Mouse (Mus musculus) forebrain, embryonic 15.5 days (tissue): ENCODE data around the gene Smarcb1. TPM values are rescaled to one million over a fixed set of nuclear protein-coding genes. Genes with fewer than 3 reads are reported as not detected.

Source experiments
- ATAC-seq: fragments of 200-750 bp; cut with Nextera tagmentation; replicated peaks from 2 replicates; pipeline ENCODE4 v1.8.0; 2017; ENCODE audit warnings: mild to moderate bottlenecking, moderate TSS enrichment, moderate library complexity
- H3K27ac ChIP-seq: fragments of 300-500 bp; sonication (generic); replicated peaks from 2 replicates; pipeline ENCODE4 v1.5.1; 2015; ENCODE audit warnings: mild to moderate bottlenecking, inconsistent platforms
- H3K27me3 ChIP-seq: fragments of 300-500 bp; sonication (generic); 2 replicates; pipeline ENCODE4 v1.6.1; 2015; ENCODE audit warnings: inconsistent platforms
- H3K36me3 ChIP-seq: fragments of 300-500 bp; sonication (generic); 2 replicates; pipeline ENCODE4 v1.6.1; 2015; ENCODE audit warnings: mild to moderate bottlenecking, inconsistent platforms
- H3K4me1 ChIP-seq: fragments of 300-500 bp; sonication (generic); 2 replicates; pipeline ENCODE4 v1.6.1; 2015; ENCODE audit warnings: inconsistent platforms
- H3K4me2 ChIP-seq: fragments of 300-500 bp; sonication (generic); replicated peaks from 2 replicates; pipeline ENCODE4 v1.6.1; 2015; ENCODE audit warnings: mild to moderate bottlenecking, inconsistent platforms
- H3K4me3 ChIP-seq: fragments of 300-500 bp; sonication (generic); 2 replicates; pipeline ENCODE4 v1.5.1; 2015; ENCODE audit warnings: mild to moderate bottlenecking, inconsistent platforms
- H3K9ac ChIP-seq: fragments of 300-500 bp; sonication (generic); replicated peaks from 2 replicates; pipeline ENCODE4 v1.6.1; 2015; ENCODE audit warnings: mild to moderate bottlenecking, inconsistent platforms
- H3K9me3 ChIP-seq: fragments of 300-500 bp; sonication (generic); 2 replicates; pipeline ENCODE4 v1.6.1; 2016; ENCODE audit warnings: inconsistent platforms
- WGBS: fragments of 180-500 bp; shearing (Covaris S2); methylation state at CpG from one replicate; pipeline ENCODE4 v1.1.7; 2015; ENCODE audit warnings: mixed read lengths; 5-methylcytosine and 5-hydroxymethylcytosine counted together
- polyA plus RNA-seq: library from polyadenylated mRNA; unstranded; fragments of >200 nt; fragmentation: Nextera tagmentation; extraction: Ambion mirVana; gene quantifications from 2 replicates; pipeline ENCODE4 v1.2.1, GENCODE M21; 2015

Gene Smarcb1
- polyA plus RNA-seq, 1 experiment from 2014 or later = 330 TPM

DNA sequence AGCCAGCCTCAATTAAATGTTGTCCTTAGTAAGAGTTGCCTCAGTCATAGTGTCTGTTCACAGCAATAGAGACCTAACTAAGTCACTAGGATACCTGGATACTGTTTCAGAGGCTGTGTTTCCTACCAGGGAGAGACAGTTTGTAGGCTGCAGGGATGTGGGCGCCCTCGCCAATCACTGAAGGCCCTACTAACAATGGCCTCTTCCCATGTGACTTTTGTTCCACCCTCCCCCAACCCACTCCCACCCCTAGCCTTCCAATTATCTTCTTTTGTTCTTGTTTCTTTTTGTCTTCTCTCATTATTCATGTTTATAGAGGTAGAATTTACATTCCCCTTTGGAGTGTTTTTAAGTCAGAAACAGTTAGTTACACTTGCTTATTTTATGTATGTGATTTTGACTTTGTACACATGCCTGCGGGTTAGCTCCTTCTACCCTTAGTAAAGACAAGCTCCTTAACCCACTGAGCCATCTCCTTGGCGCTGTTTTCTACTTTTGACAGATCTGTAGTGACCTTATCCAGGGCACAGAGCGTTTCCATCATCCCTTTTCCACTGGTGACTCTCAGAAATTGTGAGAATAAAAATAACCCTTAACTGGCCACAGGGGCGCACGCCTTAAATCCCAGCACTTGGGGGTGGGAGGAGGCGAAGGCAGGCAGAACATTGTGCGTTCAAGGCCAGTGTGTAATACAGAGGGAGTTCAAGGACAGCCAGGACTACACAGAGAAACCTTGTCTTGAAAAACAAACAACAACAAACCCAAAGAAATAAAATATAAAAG is 19.8 kb upstream of the Smarcb1 start:
- Histone ChIP-seq H3K36me3 (no peaks in the 10 kb centered on the region), H3K27ac (no peak overlapping the region), H3K4me2 (no peak overlapping the region), H3K4me3 (no peak overlapping the region), H3K9ac (no peak overlapping the region), H3K4me1 (peaks cover 9% of the 10 kb centered on the region), H3K9me3 (no peaks in the 10 kb centered on the region), H3K27me3 (peaks cover 4% of the 10 kb centered on the region; the same call in 1 of the 2 replicates)
- 53% methylated on average over 9 of the region's 9 CpGs for WGBS
- ATAC-seq = no peak

- H3K4me1 ChIP-seq = peaks cover 17% of the 10 kb centered on the region
- H3K9ac ChIP-seq = no peak within 1 kb of the TSS
- no peak within 1 kb of the TSS for H3K4me3 ChIP-seq
- H3K36me3 ChIP-seq = no peaks in the 10 kb centered on the region
- ATAC-seq = no peak
- peaks cover 4% of the 10 kb centered on the region; the same call in 1 of the 2 replicates for H3K27me3 ChIP-seq
- 81% methylated on average over 5 of the region's 5 CpGs for WGBS
- H3K4me2 ChIP-seq = no peak within 1 kb of the TSS
- H3K9me3 ChIP-seq = no peaks in the 10 kb centered on the region
- H3K27ac ChIP-seq = no peak within 1 kb of the TSS
Measured at GRCm38 (mm10) chr10:75940520-75940919, 19.1 kb upstream of the Smarcb1 start, which contains the start of gene Gm867. Gene Gm867, minus strand, starts transcription at chr10:75940672.

GRCm38 (mm10) chr10:75939481-75940234 is 18.2 kb upstream of the Smarcb1 start:
- Histone ChIP-seq H3K27me3 (peaks cover 4% of the 10 kb centered on the region; the same call in 1 of the 2 replicates), H3K27ac (no peak overlapping the region), H3K4me1 (peaks cover 22% of the 10 kb centered on the region), H3K36me3 (no peaks in the 10 kb centered on the region), H3K4me3 (no peak overlapping the region), H3K9ac (no peak overlapping the region), H3K4me2 (no peak overlapping the region), H3K9me3 (no peaks in the 10 kb centered on the region)
- ATAC-seq = no peak
- 57% methylated on average over 9 of the region's 9 CpGs for WGBS

DNA sequence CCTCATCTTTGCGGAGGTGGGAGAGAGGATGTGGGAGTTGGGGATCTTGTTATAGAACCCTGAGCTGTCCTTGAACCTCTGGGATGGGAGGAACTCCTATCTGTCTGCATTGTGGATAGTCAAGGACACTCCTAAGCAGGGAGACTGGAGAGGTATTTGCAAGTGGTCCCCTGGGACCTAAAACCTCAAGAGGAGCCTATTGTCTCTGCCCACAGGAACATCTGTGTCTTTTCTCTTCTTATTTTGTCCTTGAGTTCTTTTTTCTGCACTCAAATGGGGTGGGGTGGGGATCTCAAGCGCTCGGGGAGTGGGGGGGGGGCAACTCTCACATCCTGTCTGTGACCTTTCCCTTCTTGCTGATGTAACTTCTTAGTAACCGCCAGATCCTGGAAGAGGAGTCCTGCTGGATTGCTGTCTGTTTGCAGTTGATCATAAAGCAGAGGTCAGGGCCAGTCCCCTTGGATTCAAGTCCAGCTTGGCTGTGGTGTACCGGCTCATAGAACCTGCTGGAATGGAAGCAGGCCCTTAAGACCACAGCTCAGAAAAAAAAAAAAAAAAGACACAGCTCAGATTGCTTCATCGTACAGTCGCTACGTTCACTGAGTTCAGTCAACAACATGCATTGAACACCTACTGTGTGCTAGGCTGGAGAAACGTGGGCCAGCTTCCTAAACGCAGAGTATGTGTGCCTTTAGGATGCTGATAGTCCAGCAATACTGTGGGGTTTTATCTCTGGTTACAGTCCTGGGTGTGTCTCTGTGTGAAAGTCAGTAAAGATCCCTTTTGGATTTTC is 16.6 kb upstream of the Smarcb1 start:
- no peak overlapping the region for H3K4me2 ChIP-seq

DNA sequence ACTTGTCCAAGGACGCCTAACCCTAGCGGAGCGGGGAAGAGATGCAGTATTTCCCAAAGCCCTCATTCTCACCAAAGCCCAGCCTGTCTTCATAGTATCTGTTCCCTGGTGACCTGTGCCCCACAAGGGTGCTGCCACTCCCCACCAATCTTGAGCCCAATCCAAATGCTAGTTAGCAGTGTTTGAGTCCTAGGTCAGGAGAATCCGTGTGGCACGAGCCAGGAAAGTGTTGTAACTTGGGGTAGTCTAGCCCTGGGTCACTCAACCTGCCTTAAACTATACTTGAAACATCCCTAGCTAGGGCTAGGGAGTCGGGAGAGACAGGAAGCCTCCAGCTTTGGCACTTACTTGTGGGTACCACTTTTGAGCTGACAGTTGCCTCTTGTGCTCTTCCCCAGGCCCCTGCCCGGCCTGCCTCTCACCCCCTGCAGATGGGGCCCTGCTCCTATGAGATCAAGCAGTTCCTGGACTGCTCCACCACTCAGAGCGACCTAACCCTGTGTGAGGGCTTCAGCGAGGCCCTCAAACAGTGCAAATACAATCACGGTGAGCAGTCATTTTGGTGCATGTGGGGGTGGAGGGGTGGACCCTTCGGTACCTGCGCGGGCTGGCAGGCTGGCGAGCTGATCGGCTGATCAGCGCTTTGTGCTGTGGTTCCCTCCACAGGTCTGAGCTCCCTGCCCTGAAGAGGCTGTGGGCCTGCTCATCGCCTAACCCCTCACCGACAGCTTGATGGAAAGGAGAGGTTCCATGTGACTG is 15.7 kb upstream of the Smarcb1 start:
- no peak overlapping the region for H3K4me3 ChIP-seq
- WGBS = 32% methylated on average over 18 of the region's 18 CpGs
- peaks cover 23% of the 10 kb centered on the region for H3K4me1 ChIP-seq
- no peak overlapping the region for H3K9ac ChIP-seq
- no peaks in the 10 kb centered on the region for H3K36me3 ChIP-seq
- ATAC-seq = no peak
- H3K27ac ChIP-seq = no peak overlapping the region
- H3K9me3 ChIP-seq = no peaks in the 10 kb centered on the region
- H3K27me3 ChIP-seq = peaks cover 9% of the 10 kb centered on the region; the same call in 1 of the 2 replicates
- no peak overlapping the region for H3K4me2 ChIP-seq

More for the DNA sequence above, 16.6 kb upstream of the Smarcb1 start:
- Histone ChIP-seq H3K27me3 (peaks cover 6% of the 10 kb centered on the region; the same call in 1 of the 2 replicates), H3K9ac (no peak overlapping the region), H3K4me1 (peaks cover 13% of the 10 kb centered on the region), H3K36me3 (no peaks in the 10 kb centered on the region), H3K9me3 (no peaks in the 10 kb centered on the region), H3K4me3 (no peak overlapping the region), H3K27ac (no peak overlapping the region)
- no peak for ATAC-seq
- WGBS = 57% methylated on average over 10 of the region's 10 CpGs

DNA sequence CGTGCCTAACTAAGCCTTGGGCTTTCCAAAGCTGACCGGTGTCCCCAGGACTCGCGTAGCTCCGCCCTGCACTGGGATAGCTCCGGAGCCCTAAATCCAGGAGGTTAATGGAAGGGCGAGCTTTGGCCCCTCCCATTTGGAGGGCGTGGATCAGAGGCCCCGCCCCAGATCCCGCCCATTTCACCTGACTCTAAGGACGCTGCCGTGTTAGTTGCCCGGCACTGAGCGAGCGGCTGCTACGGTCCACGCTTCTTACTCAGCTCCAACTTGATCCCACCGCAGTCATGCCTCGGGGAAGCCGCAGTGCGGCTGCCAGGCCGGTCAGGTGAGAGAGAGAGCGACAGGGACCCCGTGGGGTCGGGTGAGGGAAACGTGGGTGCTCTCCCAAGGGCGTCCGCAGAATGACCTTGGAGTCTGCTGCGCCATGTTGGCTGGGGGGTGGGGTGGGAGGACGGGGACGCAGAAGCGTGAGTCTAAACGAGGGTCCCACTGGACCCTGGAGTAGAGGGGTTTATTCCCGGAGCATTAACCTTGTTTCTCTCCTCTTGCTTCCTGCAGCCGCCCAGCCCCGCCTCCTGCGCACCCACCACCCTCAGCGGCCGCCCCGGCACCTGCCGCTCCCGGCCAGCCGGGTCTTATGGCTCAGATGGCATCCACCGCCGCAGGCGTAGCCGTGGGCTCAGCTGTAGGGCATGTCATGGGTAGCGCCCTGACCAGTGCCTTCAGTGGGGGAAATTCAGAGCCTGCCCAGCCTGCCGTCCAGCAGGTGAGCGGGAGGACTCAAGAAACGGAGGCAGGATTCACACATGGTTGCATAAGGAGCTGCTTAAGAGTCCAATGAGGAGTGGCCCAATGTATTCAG is 14.5 kb upstream of the Smarcb1 start, which contains the start of gene Mmp11:
Mmp11 (minus strand) TSS at position 817 of the 862 bp plus-strand sequence.
- H3K27ac ChIP-seq = no peak within 1 kb of the TSS
- H3K9me3 ChIP-seq = no peaks in the 10 kb centered on the region
- ATAC-seq = peak; percentile 59
- H3K4me2 ChIP-seq = peak within 1 kb of the TSS; percentile 96
- peak within 1 kb of the TSS; percentile 50 for H3K9ac ChIP-seq
- 2% methylated on average over 51 of the region's 51 CpGs for WGBS
- H3K36me3 ChIP-seq = no peaks in the 10 kb centered on the region
- peak within 1 kb of the TSS; percentile 50 for H3K4me3 ChIP-seq
- peaks cover 34% of the 10 kb centered on the region for H3K4me1 ChIP-seq
- H3K27me3 ChIP-seq = peaks cover 9% of the 10 kb centered on the region; the same call in 1 of the 2 replicates

- H3K36me3 ChIP-seq = no peaks in the 10 kb centered on the region
- 67% methylated on average over 1 of the region's 1 CpGs for WGBS
- no peaks in the 10 kb centered on the region for H3K9me3 ChIP-seq
- peaks cover 9% of the 10 kb centered on the region; the same call in 1 of the 2 replicates for H3K27me3 ChIP-seq
- H3K4me3 ChIP-seq = peak overlapping the region; percentile 50
- 0 out of 2 replicates have a peak overlapping the region, but pooled peaks have one; percentile 50 for H3K9ac ChIP-seq
- ATAC-seq = no peak
- H3K4me1 ChIP-seq = peaks cover 41% of the 10 kb centered on the region
- H3K4me2 ChIP-seq = peak overlapping the region; percentile 96
- no peak overlapping the region for H3K27ac ChIP-seq
Measured at GRCm38 (mm10) chr10:75934991-75935390, 13.6 kb upstream of the Smarcb1 start.

DNA sequence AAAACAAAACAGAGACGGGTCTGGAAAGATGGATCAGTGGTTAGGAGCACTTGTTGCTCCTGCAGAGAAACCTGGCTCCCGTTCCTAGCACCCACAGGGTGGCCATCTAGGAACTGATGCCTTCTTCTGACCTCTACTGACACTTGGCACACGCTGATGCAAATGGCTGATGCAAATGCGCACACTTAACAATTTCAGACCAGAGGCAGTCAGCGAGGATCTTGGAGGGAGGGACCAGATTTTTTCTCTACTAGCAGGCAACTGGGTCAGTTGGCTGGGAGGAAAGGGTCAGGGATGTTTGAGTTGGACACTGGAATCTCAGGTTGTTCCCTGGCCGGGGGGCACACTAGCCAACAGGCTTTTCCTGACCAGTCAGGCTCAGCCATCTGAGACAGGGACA is 11.5 kb upstream of the Smarcb1 start, which contains the start of gene Chchd10:
Chchd10 (plus strand) TSS at position 240 of the 400 bp plus-strand sequence.
- no peak for ATAC-seq
- Histone ChIP-seq H3K27me3 (peaks cover 9% of the 10 kb centered on the region; the same call in 1 of the 2 replicates), H3K9ac (peak within 1 kb of the TSS; percentile 77), H3K4me3 (peak within 1 kb of the TSS; percentile 56), H3K4me1 (peaks cover 41% of the 10 kb centered on the region), H3K9me3 (no peaks in the 10 kb centered on the region), H3K27ac (peak within 1 kb of the TSS; percentile 41; the same call in 1 of the 2 replicates), H3K36me3 (no peaks in the 10 kb centered on the region), H3K4me2 (peak within 1 kb of the TSS; percentile 97)
- 27% methylated on average over 6 of the region's 6 CpGs for WGBS

DNA sequence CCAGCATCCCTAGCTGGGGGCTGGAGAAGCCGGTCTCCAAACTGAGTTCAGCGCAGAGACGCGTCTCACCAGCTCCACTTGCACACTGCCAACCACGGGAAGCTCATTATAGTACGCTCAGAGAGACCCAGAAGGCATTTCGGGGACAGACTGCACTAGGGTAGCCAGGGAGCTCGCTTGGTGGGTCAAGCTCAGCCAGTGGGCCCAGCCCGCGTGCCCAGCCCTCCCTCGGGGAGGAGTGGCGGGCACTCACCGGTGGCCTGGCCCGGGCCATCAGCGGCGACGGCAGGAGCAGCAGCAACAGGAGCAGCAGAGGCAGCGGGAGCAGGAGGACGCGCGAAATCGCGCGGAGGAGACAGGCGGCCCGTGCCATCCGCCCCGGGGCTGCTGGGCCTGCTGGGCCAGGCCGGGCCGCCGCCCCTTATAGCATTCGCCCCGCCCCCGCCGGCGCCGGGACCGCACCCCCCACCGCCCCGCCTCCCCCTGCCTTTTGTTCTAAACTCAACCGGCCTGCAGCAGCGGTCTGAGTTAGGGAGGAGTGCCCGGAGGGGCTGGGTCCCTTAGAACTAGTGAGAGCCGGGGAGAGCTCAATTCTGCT is 10.8 kb upstream of the Smarcb1 start:
- Histone ChIP-seq H3K4me3 (peak overlapping the region; percentile 56), H3K9ac (peak overlapping the region; percentile 77), H3K27me3 (peaks cover 9% of the 10 kb centered on the region; the same call in 1 of the 2 replicates), H3K9me3 (no peaks in the 10 kb centered on the region), H3K4me2 (peak overlapping the region; percentile 97), H3K36me3 (no peaks in the 10 kb centered on the region), H3K4me1 (peaks cover 41% of the 10 kb centered on the region), H3K27ac (peak overlapping the region; percentile 41; the same call in 1 of the 2 replicates)
- under 1% methylated on average over 25 of the region's 44 CpGs for WGBS
- peak; percentile 53 for ATAC-seq

- no peaks in the 10 kb centered on the region for H3K9me3 ChIP-seq
- H3K27me3 ChIP-seq = peaks cover 5% of the 10 kb centered on the region; the same call in 1 of the 2 replicates
- WGBS = 33% methylated on average over 7 of the region's 7 CpGs
Measured at GRCm38 (mm10) chr10:75931311-75931710, 9.9 kb upstream of the Smarcb1 start.

More at GRCm38 (mm10) chr10:75931311-75931710, 9.9 kb upstream of the Smarcb1 start:
- H3K36me3 ChIP-seq = no peaks in the 10 kb centered on the region
- no peak; the same call in 1 of the 2 replicates for ATAC-seq
- peaks cover 41% of the 10 kb centered on the region for H3K4me1 ChIP-seq
- H3K27ac ChIP-seq = no peak overlapping the region
- peak overlapping the region; percentile 56 for H3K4me3 ChIP-seq
- peak overlapping the region; percentile 97 for H3K4me2 ChIP-seq
- peak overlapping the region; percentile 77 for H3K9ac ChIP-seq
